Mouse (Mus musculus) ES-Bruce4 (cell line): ENCODE data around the gene Snx33.

Source experiments
- CTCF ChIP-seq: IDR thresholded peaks from one replicate; pipeline ENCODE4 v1.8.1; 2011; ENCODE audit warnings: low read depth, low read length
- EP300 ChIP-seq: IDR thresholded peaks from 2 replicates; pipeline ENCODE4 v1.6.1; 2011; ENCODE audit warnings: low read depth, low read length; ENCODE audit not compliant: insufficient read depth
- POLR2A ChIP-seq: IDR thresholded peaks from one replicate; pipeline ENCODE4 v1.8.1; 2011; ENCODE audit warnings: low read length; ENCODE audit not compliant: insufficient read depth

- TF ChIP-seq POLR2A (no peak), CTCF (no peak), EP300 (no peak)
These were observed 43.8 kb downstream of the Snx33 start for GRCm38 (mm10) chr9:56884328-56884727.
